In the genomic region with DNA sequence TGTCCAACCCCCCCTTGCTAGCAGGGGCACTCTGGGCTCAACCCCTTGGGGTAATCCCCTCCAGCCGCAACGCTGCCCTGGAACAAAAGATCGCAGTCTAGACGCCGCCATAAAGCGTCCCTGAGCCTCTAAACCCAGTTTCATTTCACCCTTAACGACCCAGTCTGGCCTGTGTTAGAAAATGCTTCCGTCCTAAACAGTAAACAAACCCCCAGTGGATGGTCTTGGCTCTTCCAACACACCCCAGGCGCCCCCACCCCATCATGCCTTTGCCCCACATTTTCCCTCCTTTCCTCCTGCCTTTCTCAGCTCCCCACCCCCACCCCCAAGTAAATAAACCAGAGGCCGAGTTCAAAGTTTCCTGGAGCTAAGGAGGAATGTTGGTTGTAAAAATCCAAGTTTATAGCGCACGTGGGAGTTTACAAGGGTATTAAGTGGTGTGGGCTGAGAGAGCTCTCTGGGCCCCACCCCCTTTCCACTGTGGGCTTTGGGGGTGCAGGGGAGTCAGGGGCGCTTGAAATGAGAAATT, we compare ENCODE assay signal across 24 mouse cellular contexts. TPM values are rescaled to one million over a fixed set of nuclear protein-coding genes. Genes with fewer than 3 reads are reported as not detected.
DNase-seq lines count a peak whose midpoint lies in the region; ATAC-seq and TF ChIP-seq lines count a peak whose summit lies in the region.
"Had no signal": no experiment of that assay in that cellular context is flagged by ENCODE, and none has a peak within 500 bp of the region (broad histone marks: within the 10 kb centered on the region; RNA-seq: fewer than 3 reads in every experiment).

No protein-coding gene starts in this region.

- intact Hi-C loops in gastrocnemius, postnatal 14 days (cut with DNase I; ENCODE audit: low total_unique reads), result no loop called here

- H3K9ac ChIP-seq in limb, embryonic 13.5 days, result peak overlapping the region; percentile 54
- H3K9ac ChIP-seq in midbrain, postnatal 0 days (replicated peaks; ENCODE audit: low read length, poor library complexity, severe bottlenecking), result no peak overlapping the region
- H3K9ac ChIP-seq in hindbrain, embryonic 12.5 days, result no peak overlapping the region
- H3K9ac ChIP-seq: embryonic facial prominence, embryonic 13.5 days; forebrain, embryonic 12.5 days had no signal

- peaks cover 38% of the 10 kb centered on the region for H3K4me1 ChIP-seq in limb, embryonic 13.5 days
- no peaks in the 10 kb centered on the region for H3K4me1 ChIP-seq in midbrain, postnatal 0 days (ENCODE audit: insufficient read depth, low read length)
- H3K4me1 ChIP-seq in hindbrain, embryonic 12.5 days, result no peaks in the 10 kb centered on the region
- H3K4me1 ChIP-seq: embryonic facial prominence, embryonic 13.5 days; forebrain, embryonic 12.5 days had no signal

- peak; percentile 14 for DNase-seq in gastrocnemius, postnatal 14 days
- no peak for DNase-seq in gastrocnemius, adult 18-20 months (ENCODE audit: low spot score)
- DNase-seq in retina, postnatal 1 day, result peak; percentile 32
- DNase-seq in retina, embryonic 14.5 days (ENCODE audit: low spot score), result no peak
- no peak for DNase-seq in midbrain, postnatal 0 days (ENCODE audit: low spot score)
- DNase-seq in lung, postnatal 14 days, result no peak
- DNase-seq: cerebellum, adult 18-20 months; heart, adult 2 months; liver; lung, adult 18-20 months; midbrain, embryonic 14.5 days; thymus, postnatal 4 days had no signal

- H3K4me3 ChIP-seq in limb, embryonic 13.5 days, result peak overlapping the region; percentile 29
- H3K4me3 ChIP-seq in midbrain, postnatal 0 days (ENCODE audit: low read depth, low read length), result no peak overlapping the region
- H3K4me3 ChIP-seq in hindbrain, embryonic 12.5 days, result no peak overlapping the region
- H3K4me3 ChIP-seq: embryonic facial prominence, embryonic 13.5 days; forebrain, embryonic 12.5 days; heart, adult 2 months; layer of hippocampus, adult 2 months had no signal

- H3K9me3 ChIP-seq in limb, embryonic 13.5 days, result no peaks in the 10 kb centered on the region
- no peaks in the 10 kb centered on the region for H3K9me3 ChIP-seq in midbrain, postnatal 0 days (ENCODE audit: low read length)
- H3K9me3 ChIP-seq in hindbrain, embryonic 12.5 days (replicated peaks), result no peaks in the 10 kb centered on the region
- H3K9me3 ChIP-seq: embryonic facial prominence, embryonic 13.5 days; forebrain, embryonic 12.5 days had no signal

- H3K4me2 ChIP-seq in limb, embryonic 13.5 days (replicated peaks), result peak overlapping the region; percentile 58
- no peak overlapping the region for H3K4me2 ChIP-seq in midbrain, postnatal 0 days (ENCODE audit: low read depth, low read length, poor library complexity, severe bottlenecking)
- H3K4me2 ChIP-seq in hindbrain, embryonic 12.5 days (replicated peaks), result no peak overlapping the region
- H3K4me2 ChIP-seq: embryonic facial prominence, embryonic 13.5 days; forebrain, embryonic 12.5 days had no signal

- TF ChIP-seq CTCF in midbrain, postnatal 0 days (IDR thresholded peaks at IDR 0.05), result no peak

- no peaks in the 10 kb centered on the region for H3K36me3 ChIP-seq in limb, embryonic 13.5 days
- no peaks in the 10 kb centered on the region for H3K36me3 ChIP-seq in midbrain, postnatal 0 days (ENCODE audit: insufficient read depth, low read length)
- H3K36me3 ChIP-seq in hindbrain, embryonic 12.5 days, result no peaks in the 10 kb centered on the region
- H3K36me3 ChIP-seq: embryonic facial prominence, embryonic 13.5 days; forebrain, embryonic 12.5 days had no signal

- peak; percentile 73 for ATAC-seq in limb, embryonic 13.5 days (ENCODE audit: low FRiP score, low read depth)
- ATAC-seq in midbrain, postnatal 0 days (ENCODE audit: low FRiP score), result no peak
- ATAC-seq in hindbrain, embryonic 12.5 days (ENCODE audit: low FRiP score), result no peak

- WGBS in limb, embryonic 13.5 days, result under 1% methylated on average over 13 of the region's 13 CpGs
- under 1% methylated on average over 13 of the region's 13 CpGs for WGBS in midbrain, postnatal 0 days
- 0% methylated on average over 13 of the region's 13 CpGs for WGBS in hindbrain, embryonic 12.5 days

- peak overlapping the region; percentile 73 for H3K27ac ChIP-seq in limb, embryonic 13.5 days
- H3K27ac ChIP-seq in midbrain, postnatal 0 days (ENCODE audit: low read depth, low read length), result no peak overlapping the region
- H3K27ac ChIP-seq in hindbrain, embryonic 12.5 days, result no peak overlapping the region
- H3K27ac ChIP-seq: embryonic facial prominence, embryonic 13.5 days; forebrain, embryonic 12.5 days; heart, adult 2 months; layer of hippocampus, adult 2 months; macrophage had no signal

- peaks cover 90% of the 10 kb centered on the region for H3K27me3 ChIP-seq in limb, embryonic 13.5 days
- peaks cover 93% of the 10 kb centered on the region for H3K27me3 ChIP-seq in midbrain, postnatal 0 days (ENCODE audit: insufficient read depth, low read length)
- H3K27me3 ChIP-seq in hindbrain, embryonic 12.5 days, result peaks cover 97% of the 10 kb centered on the region

RNA-seq across cellular contexts. Expression of gene Hoxc11, which starts 5.5 kb away (rescaled TPM):
- 1 to 10 TPM; 6.6 to 9.1 TPM for total RNA-seq in gastrocnemius, postnatal 14 days (2021)
- total RNA-seq in gastrocnemius, adult 18-20 months (2021), result 1 to 10 TPM; 6.7 to 8.3 TPM
- 2.1 and 2.6 TPM in 2 replicates for polyA plus RNA-seq in limb, embryonic 13.5 days (2015; fragmentation: Nextera tagmentation; extraction: Ambion mirVana)
- not detected in 2 replicates for total RNA-seq in midbrain, postnatal 0 days (2014; rRNA removed)
- not detected in 2 replicates for polyA plus RNA-seq in midbrain, postnatal 0 days (2015; fragmentation: Nextera tagmentation; extraction: Ambion mirVana)
- polyA plus RNA-seq in hindbrain, embryonic 12.5 days (2016; fragmentation: Nextera tagmentation; extraction: Ambion mirVana), result not detected in 2 replicates
- total RNA-seq: adrenal gland, adult 18-20 months; common myeloid progenitor, adult 5-6 weeks; heart, adult 2 months; layer of hippocampus, adult 2 months; left cerebral cortex, adult 18-20 months had no signal
- polyA plus RNA-seq: brain, embryonic 14.5 days; embryonic facial prominence, embryonic 13.5 days; forebrain, embryonic 12.5 days; heart, adult 2 months; heart, embryonic 16.5 days; hindbrain, embryonic 11.5 days; macrophage; midbrain, embryonic 14.5 days had no signal

RNA-seq across cellular contexts. Expression of gene Hoxc10, which starts 6.9 kb away (rescaled TPM):
- 10 to 100 TPM; 47.9 to 48.0 TPM for total RNA-seq in gastrocnemius, postnatal 14 days (2021)
- total RNA-seq in gastrocnemius, adult 18-20 months (2021), result 10 to 100 TPM; 78.5 to 88.0 TPM
- polyA plus RNA-seq in limb, embryonic 13.5 days (2015; fragmentation: Nextera tagmentation; extraction: Ambion mirVana), result 11.0 and 11.3 TPM in 2 replicates
- total RNA-seq in midbrain, postnatal 0 days (2014; rRNA removed), result not detected in 2 replicates
- polyA plus RNA-seq in midbrain, postnatal 0 days (2015; fragmentation: Nextera tagmentation; extraction: Ambion mirVana), result not detected in 2 replicates
- not detected in 2 replicates for polyA plus RNA-seq in hindbrain, embryonic 12.5 days (2016; fragmentation: Nextera tagmentation; extraction: Ambion mirVana)
- total RNA-seq: common myeloid progenitor, adult 5-6 weeks; heart, adult 2 months; layer of hippocampus, adult 2 months; left cerebral cortex, adult 18-20 months had no signal
- polyA plus RNA-seq: brain, embryonic 14.5 days; forebrain, embryonic 12.5 days; heart, adult 2 months; heart, embryonic 16.5 days; hindbrain, embryonic 11.5 days; macrophage; midbrain, embryonic 14.5 days had no signal

RNA-seq across cellular contexts. Expression of gene Hoxc5, which starts 7.5 kb away (rescaled TPM):
- 1 to 10 TPM; 1.4 to 1.8 TPM for total RNA-seq in gastrocnemius, postnatal 14 days (2021)
- total RNA-seq in gastrocnemius, adult 18-20 months (2021), result 1 to 10 TPM; 1.5 to 2.1 TPM
- polyA plus RNA-seq in limb, embryonic 13.5 days (2015; fragmentation: Nextera tagmentation; extraction: Ambion mirVana), result 5.2 and 6.7 TPM in 2 replicates
- 0.88 TPM in 1 of 2 replicates, not detected in the other for total RNA-seq in midbrain, postnatal 0 days (2014; rRNA removed)
- polyA plus RNA-seq in midbrain, postnatal 0 days (2015; fragmentation: Nextera tagmentation; extraction: Ambion mirVana), result not detected in 2 replicates
- polyA plus RNA-seq in hindbrain, embryonic 12.5 days (2016; fragmentation: Nextera tagmentation; extraction: Ambion mirVana), result 20.2 and 37.0 TPM in 2 replicates
- total RNA-seq: common myeloid progenitor, adult 5-6 weeks; heart, adult 2 months; layer of hippocampus, adult 2 months; left cerebral cortex, adult 18-20 months had no signal
- polyA plus RNA-seq: forebrain, embryonic 12.5 days; macrophage had no signal

RNA-seq across cellular contexts. Expression of gene Hoxc9, which starts 16.5 kb away (rescaled TPM):
- total RNA-seq in gastrocnemius, postnatal 14 days (2021), result 1 to 10 TPM; 5.7 to 5.8 TPM
- total RNA-seq in gastrocnemius, adult 18-20 months (2021), result 1 to 10 TPM; 6.8 to 7.4 TPM
- 1.7 and 2.1 TPM in 2 replicates for polyA plus RNA-seq in limb, embryonic 13.5 days (2015; fragmentation: Nextera tagmentation; extraction: Ambion mirVana)
- not detected in 2 replicates for total RNA-seq in midbrain, postnatal 0 days (2014; rRNA removed)
- not detected in 2 replicates for polyA plus RNA-seq in midbrain, postnatal 0 days (2015; fragmentation: Nextera tagmentation; extraction: Ambion mirVana)
- polyA plus RNA-seq in hindbrain, embryonic 12.5 days (2016; fragmentation: Nextera tagmentation; extraction: Ambion mirVana), result not detected in 2 replicates
- total RNA-seq: common myeloid progenitor, adult 5-6 weeks; heart, adult 2 months; layer of hippocampus, adult 2 months; left cerebral cortex, adult 18-20 months had no signal
- polyA plus RNA-seq: brain, embryonic 14.5 days; embryonic facial prominence, embryonic 13.5 days; forebrain, embryonic 12.5 days; heart, adult 2 months; heart, embryonic 16.5 days; hindbrain, embryonic 11.5 days; macrophage; midbrain, embryonic 14.5 days had no signal

RNA-seq across cellular contexts. Expression of gene Hoxc12, which starts 23.2 kb away (rescaled TPM):
- total RNA-seq in gastrocnemius, postnatal 14 days (2021), result under 1 TPM in 1 of 2 experiments, not detected in 1; 0.22 TPM
- total RNA-seq in gastrocnemius, adult 18-20 months (2021), result not detected
- polyA plus RNA-seq in limb, embryonic 13.5 days (2015; fragmentation: Nextera tagmentation; extraction: Ambion mirVana), result 2.8 and 3.1 TPM in 2 replicates
- not detected in 2 replicates for total RNA-seq in midbrain, postnatal 0 days (2014; rRNA removed)
- polyA plus RNA-seq in midbrain, postnatal 0 days (2015; fragmentation: Nextera tagmentation; extraction: Ambion mirVana), result not detected in 2 replicates
- not detected in 2 replicates for polyA plus RNA-seq in hindbrain, embryonic 12.5 days (2016; fragmentation: Nextera tagmentation; extraction: Ambion mirVana)
- total RNA-seq: adrenal gland, adult 18-20 months; common myeloid progenitor, adult 5-6 weeks; heart, adult 2 months; layer of hippocampus, adult 2 months; left cerebral cortex, adult 18-20 months had no signal
- polyA plus RNA-seq: brain, embryonic 14.5 days; embryonic facial prominence, embryonic 13.5 days; forebrain, embryonic 12.5 days; heart, adult 2 months; heart, embryonic 16.5 days; hindbrain, embryonic 11.5 days; macrophage; midbrain, embryonic 14.5 days had no signal

Comparison
In these comparisons a context has a peak if more than half of its experiments do, and no peak if none do; other contexts are left out.
1. DNase-seq: peak in gastrocnemius, postnatal 14 days (single experiment) and retina, postnatal 1 day (single experiment); none in gastrocnemius, adult 18-20 months (single experiment), retina, embryonic 14.5 days (single experiment), midbrain, postnatal 0 days (single experiment) and lung, postnatal 14 days (single experiment).
2. RNA of gene Hoxc10, which starts 6.9 kb away (total RNA-seq): 78.5 to 88.0 TPM in gastrocnemius, adult 18-20 months and 47.9 to 48.0 TPM in gastrocnemius, postnatal 14 days; not detected in midbrain, postnatal 0 days; every median in the first group is over 10 times any median in the second.